Mouse (Mus musculus): Measurements from ENCODE around the gene Mrtfa. TPM values are rescaled to one million over a fixed set of nuclear protein-coding genes. Genes with fewer than 3 reads are reported as not detected.
A peak's percentile ranks its signal among the peaks of the same experiment; 100 is the strongest.

The Mrtfa gene
- polyA plus RNA-seq, 1 experiment from 2014 or later: 28.2 TPM

DNA sequence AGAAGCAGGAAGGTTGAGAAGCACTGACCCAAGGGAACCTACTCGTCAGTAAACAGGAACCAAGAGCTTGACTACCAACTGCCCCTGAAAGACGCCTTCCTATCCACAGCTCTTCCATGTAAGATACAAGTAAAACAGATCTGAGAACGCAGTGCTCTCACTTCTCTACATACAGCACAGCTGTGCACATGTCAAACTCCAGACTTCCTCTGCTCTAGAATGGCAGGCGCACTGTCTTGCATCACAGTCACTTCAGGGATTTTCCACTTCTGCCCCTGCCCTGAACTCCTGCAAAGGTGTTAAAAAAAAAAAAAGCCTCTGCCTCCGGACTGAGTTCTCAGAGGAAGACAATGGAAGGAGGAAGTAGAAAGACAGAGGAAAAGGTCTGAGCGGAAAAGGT lies 78.0 kb downstream of the Mrtfa start:
- Histone ChIP-seq H3K4me2 (replicated peaks; ENCODE audit: low read depth, low read length) (no peak overlapping the region), H3K27me3 (ENCODE audit: control insufficient read depth, insufficient read depth, low read length) (no peaks in the 10 kb centered on the region), H3K4me3 (ENCODE audit: low read length) (no peak overlapping the region), H3K4me1 (ENCODE audit: control insufficient read depth, insufficient read depth, low read length) (no peaks in the 10 kb centered on the region), H3K36me3 (ENCODE audit: control insufficient read depth, insufficient read depth, low read length) (peaks cover 3% of the 10 kb centered on the region; the same call in 1 of the 2 replicates), H3K9ac (ENCODE audit: low read depth, low read length) (no peak overlapping the region), H3K27ac (ENCODE audit: low read depth, low read length) (0 out of 2 replicates have a peak overlapping the region, but pooled peaks have one; percentile 2), H3K9me3 (ENCODE audit: control insufficient read depth, low read length) (no peaks in the 10 kb centered on the region)
- WGBS: 59% methylated on average over 6 of the region's 6 CpGs
- no peak for ATAC-seq (ENCODE audit: low FRiP score, low TSS enrichment)

DNA sequence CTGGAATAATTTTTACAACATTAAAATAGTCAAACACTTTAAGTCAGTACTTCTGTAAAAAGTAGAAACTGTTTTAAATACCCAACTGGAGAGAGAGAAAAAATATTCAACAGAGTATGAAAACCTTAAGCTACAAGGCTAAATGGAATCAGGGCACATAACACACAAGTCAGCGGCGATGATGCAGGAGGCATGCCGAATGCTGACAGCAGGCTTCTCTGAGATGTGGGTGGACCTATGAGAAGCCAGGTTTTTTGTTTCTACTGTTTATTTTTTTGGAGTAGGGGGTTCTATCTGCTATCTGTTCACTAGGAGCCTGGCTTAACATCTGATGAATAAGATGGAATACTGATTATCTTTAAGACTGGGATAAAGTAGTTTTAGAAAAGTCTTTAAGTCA lies 80.2 kb downstream of the Mrtfa start:
- no peaks in the 10 kb centered on the region for H3K36me3 ChIP-seq (ENCODE audit: control insufficient read depth, insufficient read depth, low read length)
- ATAC-seq (ENCODE audit: low FRiP score, low TSS enrichment): no peak
- H3K27me3 ChIP-seq (ENCODE audit: control insufficient read depth, insufficient read depth, low read length): no peaks in the 10 kb centered on the region
- no peak overlapping the region for H3K27ac ChIP-seq (ENCODE audit: low read depth, low read length)
- no peak overlapping the region for H3K4me3 ChIP-seq (ENCODE audit: low read length)
- H3K9me3 ChIP-seq (ENCODE audit: control insufficient read depth, low read length): no peaks in the 10 kb centered on the region
- H3K9ac ChIP-seq (ENCODE audit: low read depth, low read length): no peak overlapping the region
- 0 out of 2 replicates have a peak, but pooled peaks cover 3% of the 10 kb centered on the region for H3K4me1 ChIP-seq (ENCODE audit: control insufficient read depth, insufficient read depth, low read length)
- H3K4me2 ChIP-seq (replicated peaks; ENCODE audit: low read depth, low read length): no peak overlapping the region
- 85% methylated on average over 3 of the region's 3 CpGs for WGBS

DNA sequence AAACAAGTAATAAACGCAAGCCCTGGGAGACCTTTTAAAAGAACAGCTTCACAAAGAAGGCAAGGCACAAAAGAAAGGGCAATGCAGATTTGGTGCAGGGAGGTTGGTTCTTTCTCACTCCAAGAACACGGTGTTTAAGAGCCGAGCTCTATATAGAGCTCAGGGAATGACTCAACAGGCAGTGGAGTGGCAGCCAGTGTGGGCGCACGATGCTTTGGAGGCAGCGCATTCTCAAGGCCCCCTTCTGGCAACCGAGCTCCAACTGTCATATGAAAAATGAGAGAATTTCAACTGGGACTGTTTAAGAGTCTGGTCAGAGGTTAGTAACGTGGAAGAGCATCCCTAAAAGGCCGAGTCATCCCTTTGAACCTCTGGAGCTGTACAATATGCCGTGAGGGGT lies 84.6 kb downstream of the Mrtfa start:
- no peak overlapping the region for H3K4me3 ChIP-seq (ENCODE audit: low read length)
- no peak overlapping the region for H3K9ac ChIP-seq (ENCODE audit: low read depth, low read length)
- H3K36me3 ChIP-seq (ENCODE audit: control insufficient read depth, insufficient read depth, low read length): no peaks in the 10 kb centered on the region
- no peak overlapping the region for H3K27ac ChIP-seq (ENCODE audit: low read depth, low read length)
- ATAC-seq (ENCODE audit: low FRiP score, low TSS enrichment): no peak
- no peaks in the 10 kb centered on the region for H3K9me3 ChIP-seq (ENCODE audit: control insufficient read depth, low read length)
- H3K4me1 ChIP-seq (ENCODE audit: control insufficient read depth, insufficient read depth, low read length): peaks cover 11% of the 10 kb centered on the region
- H3K4me2 ChIP-seq (replicated peaks; ENCODE audit: low read depth, low read length): no peak overlapping the region
- WGBS: 61% methylated on average over 10 of the region's 10 CpGs
- H3K27me3 ChIP-seq (ENCODE audit: control insufficient read depth, insufficient read depth, low read length): no peaks in the 10 kb centered on the region

DNA sequence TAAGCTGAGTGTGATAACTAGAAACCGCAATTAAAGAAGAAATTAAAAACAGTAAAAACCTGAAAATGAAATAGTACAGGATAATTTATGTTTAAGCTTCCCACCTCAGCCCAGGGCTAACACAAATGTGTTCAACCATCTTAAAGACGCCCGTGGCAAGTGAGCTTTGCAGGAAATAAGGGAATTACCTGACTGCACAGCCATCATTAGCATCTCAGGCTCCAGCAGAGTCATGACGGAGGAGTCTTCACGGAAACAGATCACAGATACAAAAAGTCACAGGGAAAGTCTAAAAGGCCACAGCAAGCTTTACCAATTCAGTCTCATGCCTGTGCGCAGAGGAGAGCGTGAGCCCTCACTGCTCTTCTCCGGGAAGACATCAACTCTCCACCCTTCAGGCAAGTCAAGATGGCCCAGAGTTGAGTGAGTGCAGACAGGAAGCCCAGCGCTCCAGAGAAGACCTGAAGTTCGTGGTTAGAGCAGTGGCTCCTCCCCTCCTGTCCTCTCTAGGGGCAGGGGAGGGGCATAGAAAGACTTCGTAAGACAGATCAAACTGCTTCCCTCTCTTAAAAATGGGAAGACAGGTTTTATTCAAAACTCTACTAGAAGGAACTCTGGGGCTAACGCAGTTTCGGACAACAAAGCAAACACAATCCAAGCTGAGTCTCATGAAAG lies 85.8 kb downstream of the Mrtfa start:
- ATAC-seq (ENCODE audit: low FRiP score, low TSS enrichment): no peak; the same call in 1 of the 2 replicates
- H3K9me3 ChIP-seq (ENCODE audit: control insufficient read depth, low read length): no peaks in the 10 kb centered on the region
- H3K9ac ChIP-seq (ENCODE audit: low read depth, low read length): no peak overlapping the region
- peaks cover 11% of the 10 kb centered on the region for H3K4me1 ChIP-seq (ENCODE audit: control insufficient read depth, insufficient read depth, low read length)
- peak overlapping the region; percentile 24 for H3K4me2 ChIP-seq (replicated peaks; ENCODE audit: low read depth, low read length)
- H3K4me3 ChIP-seq (ENCODE audit: low read length): no peak overlapping the region; the same call in 1 of the 2 replicates
- H3K27ac ChIP-seq (ENCODE audit: low read depth, low read length): no peak overlapping the region
- no peaks in the 10 kb centered on the region for H3K36me3 ChIP-seq (ENCODE audit: control insufficient read depth, insufficient read depth, low read length)
- WGBS: 42% methylated on average over 13 of the region's 13 CpGs
- H3K27me3 ChIP-seq (ENCODE audit: control insufficient read depth, insufficient read depth, low read length): no peaks in the 10 kb centered on the region

DNA sequence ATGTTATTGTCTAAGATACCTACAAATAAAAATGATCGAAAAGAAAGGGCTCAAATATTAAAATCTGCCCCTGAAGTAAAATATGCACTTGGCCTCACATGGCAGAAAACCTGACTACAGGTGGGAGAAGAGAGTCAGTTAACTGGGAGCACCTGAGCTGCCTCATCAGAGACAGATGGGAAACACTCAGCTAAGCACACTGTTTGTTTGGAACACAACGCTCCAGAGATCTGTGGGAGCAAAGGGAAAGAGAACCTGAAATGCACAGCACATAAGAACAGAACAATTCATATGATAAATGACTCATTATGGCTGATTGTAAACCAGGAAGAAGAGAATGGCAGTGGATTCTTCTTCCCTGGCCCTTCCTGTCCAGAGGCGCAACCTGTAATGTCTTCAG lies 87.1 kb downstream of the Mrtfa start:
- no peak overlapping the region for H3K27ac ChIP-seq (ENCODE audit: low read depth, low read length)
- no peaks in the 10 kb centered on the region for H3K27me3 ChIP-seq (ENCODE audit: control insufficient read depth, insufficient read depth, low read length)
- no peak overlapping the region for H3K4me3 ChIP-seq (ENCODE audit: low read length)
- no peaks in the 10 kb centered on the region for H3K9me3 ChIP-seq (ENCODE audit: control insufficient read depth, low read length)
- 94% methylated on average over 3 of the region's 3 CpGs for WGBS
- H3K9ac ChIP-seq (ENCODE audit: low read depth, low read length): no peak overlapping the region
- peaks cover 11% of the 10 kb centered on the region for H3K4me1 ChIP-seq (ENCODE audit: control insufficient read depth, insufficient read depth, low read length)
- H3K4me2 ChIP-seq (replicated peaks; ENCODE audit: low read depth, low read length): no peak overlapping the region
- no peaks in the 10 kb centered on the region for H3K36me3 ChIP-seq (ENCODE audit: control insufficient read depth, insufficient read depth, low read length)
- no peak for ATAC-seq (ENCODE audit: low FRiP score, low TSS enrichment)

DNA sequence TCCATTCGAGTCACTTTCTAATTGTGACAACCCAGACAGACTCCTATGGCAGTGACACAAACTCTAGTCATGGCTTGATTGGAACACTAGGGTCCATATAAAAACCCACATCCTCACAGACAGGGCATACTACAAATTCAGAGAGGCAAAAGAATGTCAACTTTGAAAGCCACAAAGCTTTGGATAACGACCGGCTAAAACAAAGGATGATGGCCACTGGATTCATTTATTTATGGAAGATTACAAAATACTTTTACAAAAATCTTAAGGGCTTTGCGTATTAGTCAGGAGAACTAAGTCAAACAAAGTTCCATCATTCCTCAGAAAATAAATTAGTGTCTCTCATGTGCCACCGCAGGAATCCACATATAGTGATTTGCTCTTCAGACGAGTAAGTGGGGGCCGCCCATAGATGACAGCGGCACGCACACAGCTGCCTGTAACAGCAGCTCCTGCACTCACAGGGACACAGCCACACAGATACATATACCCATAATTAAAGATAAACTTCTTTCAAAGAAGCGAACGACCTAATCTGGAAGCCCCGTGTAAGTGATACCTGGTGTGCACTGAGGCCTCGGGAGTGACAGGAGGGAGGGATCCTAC lies 88.2 kb downstream of the Mrtfa start:
- ATAC-seq (ENCODE audit: low FRiP score, low TSS enrichment): no peak
- Histone ChIP-seq H3K27ac (ENCODE audit: low read depth, low read length) (no peak overlapping the region), H3K27me3 (ENCODE audit: control insufficient read depth, insufficient read depth, low read length) (no peaks in the 10 kb centered on the region), H3K4me1 (ENCODE audit: control insufficient read depth, insufficient read depth, low read length) (peaks cover 17% of the 10 kb centered on the region), H3K36me3 (ENCODE audit: control insufficient read depth, insufficient read depth, low read length) (no peaks in the 10 kb centered on the region), H3K9me3 (ENCODE audit: control insufficient read depth, low read length) (no peaks in the 10 kb centered on the region), H3K4me2 (replicated peaks; ENCODE audit: low read depth, low read length) (no peak overlapping the region), H3K9ac (ENCODE audit: low read depth, low read length) (no peak overlapping the region), H3K4me3 (ENCODE audit: low read length) (no peak overlapping the region)
- 70% methylated on average over 13 of the region's 13 CpGs for WGBS

DNA sequence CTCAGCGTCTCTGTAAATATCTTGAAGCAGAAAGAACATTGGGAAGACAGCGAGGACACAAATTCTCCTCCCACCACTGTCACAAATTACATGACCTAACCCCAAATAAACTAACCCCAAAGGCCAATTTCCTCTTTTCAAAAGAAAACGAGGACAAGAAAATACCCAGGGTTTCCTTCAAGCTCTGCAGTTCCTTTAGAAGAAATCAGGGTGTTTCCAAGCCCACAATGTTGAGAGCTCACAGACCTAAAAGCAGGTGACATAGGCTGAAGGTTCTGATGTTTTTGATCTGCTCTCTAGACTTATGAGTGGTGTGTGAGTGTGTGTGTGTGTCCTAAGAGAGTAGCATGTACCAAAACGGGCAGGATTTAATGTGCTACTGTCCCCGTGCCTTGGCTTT lies 89.2 kb downstream of the Mrtfa start:
- Histone ChIP-seq H3K9me3 (ENCODE audit: control insufficient read depth, low read length) (no peaks in the 10 kb centered on the region), H3K9ac (ENCODE audit: low read depth, low read length) (no peak overlapping the region), H3K27ac (ENCODE audit: low read depth, low read length) (no peak overlapping the region), H3K4me2 (replicated peaks; ENCODE audit: low read depth, low read length) (no peak overlapping the region), H3K36me3 (ENCODE audit: control insufficient read depth, insufficient read depth, low read length) (no peaks in the 10 kb centered on the region), H3K4me3 (ENCODE audit: low read length) (no peak overlapping the region), H3K4me1 (ENCODE audit: control insufficient read depth, insufficient read depth, low read length) (peaks cover 21% of the 10 kb centered on the region), H3K27me3 (ENCODE audit: control insufficient read depth, insufficient read depth, low read length) (no peaks in the 10 kb centered on the region)
- 53% methylated on average over 5 of the region's 5 CpGs for WGBS
- no peak for ATAC-seq (ENCODE audit: low FRiP score, low TSS enrichment)

DNA sequence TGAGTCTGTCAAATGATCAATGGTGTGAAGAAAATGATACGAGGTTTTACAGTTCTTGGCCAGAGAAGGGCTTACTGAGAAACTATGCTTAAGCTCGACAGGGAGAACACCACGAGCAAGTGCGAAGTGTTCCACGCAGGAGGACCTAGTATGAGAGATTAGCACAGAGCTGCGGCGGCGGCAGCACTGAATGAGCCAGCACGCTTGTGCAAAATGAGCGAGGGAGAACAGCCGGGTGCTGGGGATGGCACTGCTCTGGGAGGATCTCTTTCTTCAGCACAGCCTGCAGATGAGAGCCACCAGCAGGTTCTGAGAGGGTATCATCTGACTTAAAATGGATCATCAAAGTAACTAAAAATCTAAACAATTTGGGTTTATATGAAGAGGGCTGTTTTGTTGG lies 91.3 kb downstream of the Mrtfa start:
- Histone ChIP-seq H3K36me3 (ENCODE audit: control insufficient read depth, insufficient read depth, low read length) (no peaks in the 10 kb centered on the region), H3K27me3 (ENCODE audit: control insufficient read depth, insufficient read depth, low read length) (no peaks in the 10 kb centered on the region), H3K4me3 (ENCODE audit: low read length) (no peak overlapping the region), H3K9ac (ENCODE audit: low read depth, low read length) (no peak overlapping the region), H3K4me1 (ENCODE audit: control insufficient read depth, insufficient read depth, low read length) (peaks cover 10% of the 10 kb centered on the region), H3K9me3 (ENCODE audit: control insufficient read depth, low read length) (no peaks in the 10 kb centered on the region), H3K27ac (ENCODE audit: low read depth, low read length) (no peak overlapping the region), H3K4me2 (replicated peaks; ENCODE audit: low read depth, low read length) (no peak overlapping the region)
- 86% methylated on average over 11 of the region's 11 CpGs for WGBS
- ATAC-seq (ENCODE audit: low FRiP score, low TSS enrichment): no peak

DNA sequence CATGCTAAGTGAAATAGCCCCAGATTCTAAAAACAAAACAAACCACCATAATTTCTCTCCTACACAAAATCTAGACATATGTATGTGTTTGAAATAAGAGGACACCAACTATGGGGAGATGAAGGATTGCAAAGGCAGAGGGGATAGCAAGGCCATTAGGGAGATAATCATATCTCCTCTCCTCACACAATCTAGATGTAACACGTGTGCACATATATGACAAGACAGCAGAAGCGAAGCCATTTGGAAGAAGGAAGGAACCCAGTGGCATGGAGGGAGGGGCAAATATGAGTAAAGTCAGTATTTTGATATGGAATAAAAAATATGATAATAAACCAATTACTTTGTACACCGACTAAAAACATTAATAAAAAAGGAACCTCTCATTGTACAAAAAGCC lies 91.9 kb downstream of the Mrtfa start:
- Histone ChIP-seq H3K27me3 (ENCODE audit: control insufficient read depth, insufficient read depth, low read length) (no peaks in the 10 kb centered on the region), H3K4me2 (replicated peaks; ENCODE audit: low read depth, low read length) (no peak overlapping the region), H3K36me3 (ENCODE audit: control insufficient read depth, insufficient read depth, low read length) (no peaks in the 10 kb centered on the region), H3K4me1 (ENCODE audit: control insufficient read depth, insufficient read depth, low read length) (peaks cover 10% of the 10 kb centered on the region), H3K4me3 (ENCODE audit: low read length) (no peak overlapping the region), H3K9ac (ENCODE audit: low read depth, low read length) (no peak overlapping the region), H3K9me3 (ENCODE audit: control insufficient read depth, low read length) (no peaks in the 10 kb centered on the region), H3K27ac (ENCODE audit: low read depth, low read length) (no peak overlapping the region)
- ATAC-seq (ENCODE audit: low FRiP score, low TSS enrichment): no peak
- 95% methylated on average over 3 of the region's 3 CpGs for WGBS

All from kidney, embryonic 14.5 days (tissue).